Mouse (Mus musculus) MEL (cell line): ENCODE results near the gene Pdcd1. TPM values are rescaled to one million over a fixed set of nuclear protein-coding genes. Genes with fewer than 3 reads are reported as not detected.

Experiments used
- DNase-seq: peaks from one replicate; pipeline ENCODE4 v3.0.0; 2011; ENCODE audit warnings: low read depth, low spot score
- H3K27ac ChIP-seq: 2 replicates; pipeline ENCODE4 v1.5.1; 2012; ENCODE audit warnings: low read depth, mild to moderate bottlenecking, control low read depth, low read length, moderate library complexity; ENCODE audit not compliant: control insufficient read depth
- H3K27me3 ChIP-seq, 2 experiments: fragments of 150-350 bp in 1 of 2; sonication (generic) in 1 of 2; 2 replicates each; pipeline ENCODE4 v1.6.1; 2012; ENCODE audit warnings: low read length in 2 of 2, mild to moderate bottlenecking in 2 of 2, improper control_type of control experiment in 1 of 2, moderate library complexity in 1 of 2; ENCODE audit not compliant: insufficient read depth in 2 of 2, control insufficient read depth in 1 of 2
- H3K36me3 ChIP-seq, 2 experiments: 2 replicates each; pipeline ENCODE4 v1.6.1; 2012 to 2014; ENCODE audit warnings: low read length in 2 of 2, improper control_type of control experiment in 1 of 2, inconsistent platforms in 1 of 2, mild to moderate bottlenecking in 1 of 2; ENCODE audit not compliant: insufficient read depth in 2 of 2, control insufficient read depth in 1 of 2
- H3K4me1 ChIP-seq, 2 experiments: fragments of 150-350 bp in 1 of 2; sonication (generic) in 1 of 2; 2 replicates each; pipeline ENCODE4 v1.6.1; 2012; ENCODE audit warnings: low read length in 2 of 2, improper control_type of control experiment in 1 of 2, mild to moderate bottlenecking in 1 of 2; ENCODE audit not compliant: insufficient read depth in 2 of 2, control insufficient read depth in 1 of 2
- H3K4me3 ChIP-seq, 2 experiments: fragments of 150-350 bp in 1 of 2; sonication (generic) in 1 of 2; 2 replicates each; pipeline ENCODE4 v1.5.1; 2012; ENCODE audit warnings: low read depth in 2 of 2, low read length in 2 of 2, mild to moderate bottlenecking in 2 of 2, moderate library complexity in 2 of 2, control low read depth in 1 of 2, improper control_type of control experiment in 1 of 2; ENCODE audit not compliant: control insufficient read depth in 1 of 2, insufficient read depth in 1 of 2
- H3K79me2 ChIP-seq: 2 replicates; pipeline ENCODE4 v1.6.1; 2012; ENCODE audit warnings: mild to moderate bottlenecking, low read length, moderate library complexity; ENCODE audit not compliant: control insufficient read depth, poor library complexity, insufficient read depth
- H3K9ac ChIP-seq: 2 replicates; pipeline ENCODE4 v1.6.1; 2012; ENCODE audit warnings: low read depth, mild to moderate bottlenecking, control low read depth, low read length, moderate library complexity; ENCODE audit not compliant: control insufficient read depth, poor library complexity, severe bottlenecking
- H3K9me3 ChIP-seq: fragments of 150-350 bp; sonication (generic); replicated peaks from 2 replicates; pipeline ENCODE4 v1.6.1; 2012; ENCODE audit warnings: mild to moderate bottlenecking, low read length, improper control_type of control experiment, moderate library complexity; ENCODE audit not compliant: insufficient read depth
- BHLHE40 ChIP-seq: IDR thresholded peaks from 2 replicates; pipeline ENCODE4 v1.6.1; 2012; ENCODE audit warnings: low read depth, mild to moderate bottlenecking, inconsistent platforms, low read length, improper control_type of control experiment, borderline replicate concordance
- CHD1 ChIP-seq: IDR thresholded peaks from 2 replicates; pipeline ENCODE4 v1.6.1; 2012; ENCODE audit warnings: low read depth, mild to moderate bottlenecking, inconsistent platforms, low read length, improper control_type of control experiment
- CHD2 ChIP-seq: IDR thresholded peaks from 2 replicates; pipeline ENCODE4 v1.6.1; 2011; ENCODE audit warnings: low read length, improper control_type of control experiment
- CTCF ChIP-seq, 3 experiments: IDR thresholded peaks in 2 of 3; conservative IDR thresholded peaks in 1 of 3; 2 replicates each; pipeline ENCODE4 v1.5.1; 2011 to 2012; ENCODE audit warnings: low read length in 3 of 3, low read depth in 2 of 3, mild to moderate bottlenecking in 2 of 3, improper control_type of control experiment in 1 of 3, inconsistent platforms in 1 of 3, mixed read lengths in 1 of 3, moderate library complexity in 1 of 3; ENCODE audit not compliant: control insufficient read depth in 1 of 3, insufficient read depth in 1 of 3, poor library complexity in 1 of 3, severe bottlenecking in 1 of 3
- E2F4 ChIP-seq: IDR thresholded peaks from 2 replicates; pipeline ENCODE4 v1.6.1; 2011; ENCODE audit warnings: low read depth, low read length, improper control_type of control experiment, borderline replicate concordance
- ELF1 ChIP-seq: IDR thresholded peaks from 2 replicates; pipeline ENCODE4 v1.6.1; 2014; ENCODE audit warnings: low read depth, mild to moderate bottlenecking, inconsistent platforms, low read length, improper control_type of control experiment, moderate library complexity
- EP300 ChIP-seq, 2 experiments: IDR thresholded peaks; 2 replicates each; pipeline ENCODE4 v1.6.1; 2011; ENCODE audit warnings: improper control_type of control experiment in 2 of 2, low read length in 2 of 2, low read depth in 1 of 2, mild to moderate bottlenecking in 1 of 2
- ETS1 ChIP-seq: IDR thresholded peaks from 2 replicates; pipeline ENCODE4 v1.6.1; 2012; ENCODE audit warnings: low read depth, mild to moderate bottlenecking, inconsistent platforms, low read length, improper control_type of control experiment, moderate library complexity
- GABPA ChIP-seq: IDR thresholded peaks from 2 replicates; pipeline ENCODE4 v1.6.1; 2012; ENCODE audit warnings: low read depth, mild to moderate bottlenecking, inconsistent platforms, low read length, improper control_type of control experiment, moderate library complexity
- GATA1 ChIP-seq: IDR thresholded peaks from 2 replicates; pipeline ENCODE4 v1.6.1; 2011; ENCODE audit warnings: low read depth, low read length, improper control_type of control experiment
- HCFC1 ChIP-seq: IDR thresholded peaks from 2 replicates; pipeline ENCODE4 v1.6.1; 2012; ENCODE audit warnings: low read depth, mild to moderate bottlenecking, inconsistent platforms, low read length, improper control_type of control experiment, moderate library complexity
- MAFK ChIP-seq: IDR thresholded peaks from 2 replicates; pipeline ENCODE4 v1.6.1; 2011; ENCODE audit warnings: low read depth, mild to moderate bottlenecking, low read length, improper control_type of control experiment, borderline replicate concordance
- MAX ChIP-seq: IDR thresholded peaks from 2 replicates; pipeline ENCODE4 v1.6.1; 2011; ENCODE audit warnings: low read length, improper control_type of control experiment
- MXI1 ChIP-seq: IDR thresholded peaks from 2 replicates; pipeline ENCODE4 v1.6.1; 2011; ENCODE audit warnings: mild to moderate bottlenecking, low read depth, low read length, improper control_type of control experiment
- MYB ChIP-seq: IDR thresholded peaks from 2 replicates; pipeline ENCODE4 v1.6.1; 2011; ENCODE audit warnings: mild to moderate bottlenecking, low read depth, low read length, improper control_type of control experiment
- NELFE ChIP-seq: IDR thresholded peaks from 2 replicates; pipeline ENCODE4 v1.6.1; 2011; ENCODE audit warnings: low read depth, low read length, improper control_type of control experiment
- NRF1 ChIP-seq: IDR thresholded peaks from 2 replicates; pipeline ENCODE4 v1.6.1; 2014; ENCODE audit warnings: low read depth, mild to moderate bottlenecking, inconsistent platforms, low read length, improper control_type of control experiment, moderate library complexity; ENCODE audit not compliant: poor library complexity, insufficient read depth, severe bottlenecking
- POLR2AphosphoS2 ChIP-seq: IDR thresholded peaks from 2 replicates; pipeline ENCODE4 v1.6.1; 2011; ENCODE audit warnings: low read length, improper control_type of control experiment
- POLR2AphosphoS5 ChIP-seq: IDR thresholded peaks from 2 replicates; pipeline ENCODE4 v1.6.1; 2012; ENCODE audit warnings: low read depth, borderline replicate concordance, mild to moderate bottlenecking, inconsistent platforms, low read length, moderate library complexity, mixed read lengths
- RAD21 ChIP-seq: IDR thresholded peaks from 2 replicates; pipeline ENCODE4 v1.6.1; 2011; ENCODE audit warnings: mild to moderate bottlenecking, low read depth, low read length, improper control_type of control experiment
- RCOR1 ChIP-seq: IDR thresholded peaks from 2 replicates; pipeline ENCODE4 v1.6.1; 2012; ENCODE audit warnings: low read depth, mild to moderate bottlenecking, inconsistent platforms, low read length, improper control_type of control experiment
- TAL1 ChIP-seq: IDR thresholded peaks from 2 replicates; pipeline ENCODE4 v1.6.1; 2012; ENCODE audit warnings: mild to moderate bottlenecking, inconsistent platforms, low read length, moderate library complexity, mixed read lengths
- TBP ChIP-seq: IDR thresholded peaks from 2 replicates; pipeline ENCODE4 v1.8.0; 2011; ENCODE audit warnings: low read depth, low read length, improper control_type of control experiment
- UBTF ChIP-seq: IDR thresholded peaks from 2 replicates; pipeline ENCODE4 v1.6.1; 2012; ENCODE audit warnings: low read depth, mild to moderate bottlenecking, inconsistent platforms, low read length, improper control_type of control experiment, moderate library complexity, borderline replicate concordance; ENCODE audit not compliant: insufficient read depth
- USF1 ChIP-seq: IDR thresholded peaks from 2 replicates; pipeline ENCODE4 v1.6.1; 2014; ENCODE audit warnings: low read depth, mild to moderate bottlenecking, inconsistent platforms, low read length, improper control_type of control experiment, moderate library complexity
- USF2 ChIP-seq, 2 experiments: IDR thresholded peaks; 2 replicates each; pipeline ENCODE4 v1.6.1; 2011 to 2012; ENCODE audit warnings: improper control_type of control experiment in 2 of 2, low read length in 2 of 2, borderline replicate concordance in 1 of 2, inconsistent platforms in 1 of 2, low read depth in 1 of 2, mild to moderate bottlenecking in 1 of 2; ENCODE audit not compliant: insufficient read depth in 1 of 2
- ZC3H11A ChIP-seq: IDR thresholded peaks from 2 replicates; pipeline ENCODE4 v1.6.1; 2012; ENCODE audit warnings: low read depth, mild to moderate bottlenecking, inconsistent platforms, low read length, improper control_type of control experiment
- ZKSCAN1 ChIP-seq: IDR thresholded peaks from 2 replicates; pipeline ENCODE4 v1.6.1; 2012; ENCODE audit warnings: low read depth, mild to moderate bottlenecking, inconsistent platforms, low read length, improper control_type of control experiment, moderate library complexity
- ZNF384 ChIP-seq: IDR thresholded peaks from 2 replicates; pipeline ENCODE4 v1.6.1; 2012; ENCODE audit warnings: low read depth, mild to moderate bottlenecking, inconsistent platforms, low read length, improper control_type of control experiment
- polyA plus RNA-seq, 2 experiments: library from polyadenylated mRNA; stranded (reverse) in 1 of 2; unstranded in 1 of 2; fragments of >175 nt in 1 of 2; fragments of >200 nt in 1 of 2; gene quantifications; 2 replicates each; pipeline versions ENCODE4 v1.2.1 to v1.2.4; 2012; ENCODE audit warnings: low replicate concordance in 2 of 2, low read depth in 1 of 2; ENCODE audit not compliant: insufficient read length in 2 of 2, insufficient read depth in 1 of 2, missing spikeins in 1 of 2
- total RNA-seq: library from RNA; depleted of rRNA; stranded (reverse); fragments of 300-350 nt; gene quantifications from 2 replicates; pipeline ENCODE4 v1.2.3, GENCODE M21; 2012

The Pdcd1 gene
- total and polyA plus RNA-seq, 3 experiments: 0.13 TPM; not detected in 2

GRCm38 (mm10) chr1:94076702-94077101 lies 24.3 kb upstream of the Pdcd1 start:
- H3K9me3 ChIP-seq: no peaks in the 10 kb centered on the region
- no peak overlapping the region for H3K27ac ChIP-seq
- H3K27me3 ChIP-seq: no peaks in the 10 kb centered on the region
- peaks cover 15 to 42% of the 10 kb centered on the region in 2 experiments for H3K4me1 ChIP-seq
- H3K79me2 ChIP-seq: no peaks in the 10 kb centered on the region
- TF ChIP-seq ZC3H11A (no peak; the same call in 1 of the 2 replicates), RAD21 (no peak), NRF1 (no peak), NELFE (no peak), MYB (no peak), CTCF (IDR thresholded peaks at IDR 0.05 in 2 of 3, conservative IDR thresholded peaks at IDR 0.05 in 1 of 3; ENCODE audit: control insufficient read depth in 1 of 3, insufficient read depth in 1 of 3, low read depth in 2 of 3, low read length in 3 of 3, poor library complexity in 1 of 3, severe bottlenecking in 1 of 3) (no peak), CHD2 (no peak), GABPA (peak; percentile 51; the same call in 1 of the 2 replicates), GATA1 (no peak), MAFK (0 out of 2 replicates have a peak, but pooled peaks have one; percentile 11), EP300 (IDR thresholded peaks at IDR 0.05; ENCODE audit: low read depth in 1 of 2, low read length in 2 of 2) (peak in 1 of 2 experiments; percentile 17; a peak in 1 of 4 replicates), CHD1 (no peak), TAL1 (no peak), USF1 (no peak), USF2 (IDR thresholded peaks at IDR 0.05; ENCODE audit: borderline replicate concordance in 1 of 2, insufficient read depth in 1 of 2, low read depth in 1 of 2, low read length in 2 of 2) (no peak), ETS1 (no peak), MXI1 (0 out of 2 replicates have a peak, but pooled peaks have one; percentile 18), ZKSCAN1 (no peak), MAX (0 out of 2 replicates have a peak, but pooled peaks have one; percentile 16)
- TF ChIP-seq, all 39 proteins: peak for 5
- no peak overlapping the region for H3K4me3 ChIP-seq
- no peak overlapping the region for H3K9ac ChIP-seq
- peak; percentile 46 for DNase-seq
- peaks cover 0 to 39% of the 10 kb centered on the region in 2 experiments; a peak in 2 of 4 replicates for H3K36me3 ChIP-seq

GRCm38 (mm10) chr1:94074756-94075155 lies 22.4 kb upstream of the Pdcd1 start:
- H3K27ac ChIP-seq: peak overlapping the region; percentile 56
- peak; percentile 66 for DNase-seq
- H3K79me2 ChIP-seq: no peaks in the 10 kb centered on the region
- peaks cover 0 to 39% of the 10 kb centered on the region in 2 experiments; a peak in 2 of 4 replicates for H3K36me3 ChIP-seq
- peaks cover 0 to 5% of the 10 kb centered on the region in 2 experiments; a peak in 2 of 4 replicates for H3K27me3 ChIP-seq
- no peak overlapping the region for H3K9ac ChIP-seq
- H3K9me3 ChIP-seq: no peaks in the 10 kb centered on the region
- H3K4me1 ChIP-seq: peaks cover 15 to 42% of the 10 kb centered on the region in 2 experiments
- no peak overlapping the region for H3K4me3 ChIP-seq
- no peak for TF ChIP-seq TAL1
- no peak for TF ChIP-seq ZKSCAN1
- 0 out of 2 replicates have a peak, but pooled peaks have one; percentile 9 for TF ChIP-seq TBP
- no peak for TF ChIP-seq GABPA
- no peak for TF ChIP-seq POLR2AphosphoS2
- 0 out of 2 replicates have a peak, but pooled peaks have one; percentile 26 for TF ChIP-seq HCFC1
- TF ChIP-seq USF1: no peak
- no peak for TF ChIP-seq UBTF
- peak; percentile 63 for TF ChIP-seq RCOR1
- TF ChIP-seq POLR2AphosphoS5: no peak
- TF ChIP-seq ELF1: no peak
- TF ChIP-seq MAFK: no peak
- 0 out of 2 replicates have a peak, but pooled peaks have one; percentile 45 for TF ChIP-seq ETS1
- no peak for TF ChIP-seq CHD2
- TF ChIP-seq BHLHE40: no peak
- no peak for TF ChIP-seq CTCF (IDR thresholded peaks at IDR 0.05 in 2 of 3, conservative IDR thresholded peaks at IDR 0.05 in 1 of 3; ENCODE audit: control insufficient read depth in 1 of 3, insufficient read depth in 1 of 3, low read depth in 2 of 3, low read length in 3 of 3, poor library complexity in 1 of 3, severe bottlenecking in 1 of 3)
- TF ChIP-seq NRF1: no peak
- TF ChIP-seq E2F4: no peak
- TF ChIP-seq EP300 (IDR thresholded peaks at IDR 0.05; ENCODE audit: low read depth in 1 of 2, low read length in 2 of 2): peak; percentile 55 to 61; a peak in 3 of 4 replicates
- TF ChIP-seq MAX: no peak
- TF ChIP-seq ZNF384: no peak; the same call in 1 of the 2 replicates
